Mouse (Mus musculus) embryo, embryonic 11 days (tissue): ENCODE measurements at regions not wholly inside any gene's neighbourhood (a gene's known extent, or its start where the extent isn't known, plus 50 kb on each side); places are given as distances from the start of the nearest gene placed in this dataset.

Experiments
- DNase-seq: peaks from one replicate; pipeline ENCODE4 v3.0.0-alpha.2; 2015

DNA sequence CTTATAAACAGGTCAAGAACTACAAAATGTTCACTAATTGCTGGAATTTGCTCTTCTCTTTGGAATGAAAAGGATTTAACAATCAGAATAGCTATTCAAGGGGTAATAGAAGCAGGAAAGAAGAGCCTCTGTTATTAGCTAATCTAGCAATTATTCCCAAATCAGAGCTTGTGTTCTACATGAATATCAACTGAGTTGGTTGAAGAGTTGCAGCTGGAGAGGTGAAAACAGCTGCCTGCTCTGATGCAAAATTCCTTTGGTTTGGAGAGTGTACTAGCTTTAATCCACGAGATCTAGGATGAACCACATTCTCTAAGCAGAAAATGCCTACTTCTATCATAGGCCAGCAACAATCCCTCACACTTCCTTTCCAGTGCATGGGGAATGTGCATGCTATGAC, 674.8 kb downstream of the Gsdmc2 start:
- no peak for DNase-seq

DNA sequence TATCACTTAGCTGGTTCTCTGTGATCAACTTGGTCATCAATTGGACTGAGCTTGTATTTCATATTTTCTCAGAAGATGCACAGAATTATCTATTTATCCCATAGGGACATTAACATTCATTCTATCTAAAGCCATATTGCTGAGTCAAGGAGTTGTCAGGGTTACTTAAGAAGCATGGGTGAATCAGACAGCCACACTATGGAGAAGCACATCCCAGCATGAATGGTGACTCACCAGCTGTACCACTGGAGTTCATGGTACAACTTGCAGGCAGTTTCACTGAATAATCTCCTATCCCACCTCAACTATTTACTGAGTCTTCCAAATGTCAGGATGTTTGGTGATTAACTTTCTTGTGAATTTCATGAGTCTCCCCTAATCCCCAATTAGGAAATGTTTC, 678.6 kb downstream of the Gsdmc2 start:
- DNase-seq = no peak

DNA sequence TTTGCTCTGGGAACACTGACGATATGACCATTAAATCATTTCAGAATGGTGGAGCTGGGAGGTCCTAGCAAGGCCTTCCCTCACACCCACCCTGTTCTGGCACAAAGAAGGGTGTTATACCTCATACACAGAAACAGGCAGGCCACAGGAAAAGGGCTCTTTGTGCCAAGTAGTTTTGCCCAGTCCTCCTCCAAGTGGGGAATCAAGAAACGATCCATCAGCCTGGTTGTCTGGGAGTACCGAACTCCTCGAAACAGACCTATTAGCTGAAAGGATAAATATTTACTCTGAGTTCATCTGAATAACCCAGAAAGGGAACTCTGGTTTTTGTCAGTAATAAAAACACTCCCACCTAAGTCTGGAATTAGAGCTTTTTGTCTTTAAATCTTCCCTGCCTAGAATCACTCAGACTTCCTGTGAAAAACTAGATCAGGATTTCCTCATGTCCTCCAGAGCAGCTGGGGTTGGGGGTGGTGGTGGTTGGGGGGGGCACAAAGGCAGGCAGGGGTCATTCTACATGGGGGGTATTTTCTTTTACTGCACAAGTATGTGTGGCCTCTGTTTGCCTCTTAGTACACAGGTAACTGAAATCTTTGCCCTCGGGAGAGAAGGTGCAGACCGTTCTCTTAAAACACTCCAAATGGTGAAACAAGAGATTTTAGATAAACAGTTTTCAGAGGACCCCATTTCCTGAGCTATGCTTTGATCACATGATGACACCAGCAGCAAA, 681.3 kb downstream of the Gsdmc2 start:
- peak; percentile 35 for DNase-seq

DNA sequence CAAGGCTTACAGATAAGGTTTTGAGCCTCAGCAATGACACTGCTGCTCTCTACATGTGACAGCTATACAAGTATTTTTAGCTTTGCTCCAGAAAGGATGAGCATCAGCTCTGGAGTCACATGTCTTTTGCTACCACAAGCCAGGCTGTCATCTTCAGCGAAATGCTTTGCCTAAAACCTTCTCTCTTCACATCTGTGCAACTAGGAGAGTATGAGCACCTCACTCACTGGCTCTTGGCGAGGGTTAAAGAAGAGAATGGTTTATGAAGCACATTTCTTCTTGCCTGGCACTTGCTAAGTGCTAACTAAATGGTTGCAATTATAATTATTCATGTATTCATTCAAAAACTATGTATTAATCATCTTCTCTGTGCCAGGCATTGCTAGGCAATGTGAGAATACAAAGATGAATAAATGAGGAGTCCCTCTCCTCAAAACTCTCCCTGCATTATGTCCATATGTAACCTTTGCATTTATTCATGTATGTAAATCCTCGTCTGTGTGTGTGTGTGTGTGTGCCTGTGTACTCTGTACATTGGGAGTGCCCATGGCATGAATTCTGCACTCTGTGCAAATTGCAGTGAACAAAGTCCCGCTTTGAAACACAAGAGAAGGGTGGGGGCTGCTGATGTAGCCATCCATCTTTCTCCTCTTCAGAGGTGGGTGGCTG, 682.0 kb downstream of the Gsdmc2 start:
- no peak for DNase-seq

DNA sequence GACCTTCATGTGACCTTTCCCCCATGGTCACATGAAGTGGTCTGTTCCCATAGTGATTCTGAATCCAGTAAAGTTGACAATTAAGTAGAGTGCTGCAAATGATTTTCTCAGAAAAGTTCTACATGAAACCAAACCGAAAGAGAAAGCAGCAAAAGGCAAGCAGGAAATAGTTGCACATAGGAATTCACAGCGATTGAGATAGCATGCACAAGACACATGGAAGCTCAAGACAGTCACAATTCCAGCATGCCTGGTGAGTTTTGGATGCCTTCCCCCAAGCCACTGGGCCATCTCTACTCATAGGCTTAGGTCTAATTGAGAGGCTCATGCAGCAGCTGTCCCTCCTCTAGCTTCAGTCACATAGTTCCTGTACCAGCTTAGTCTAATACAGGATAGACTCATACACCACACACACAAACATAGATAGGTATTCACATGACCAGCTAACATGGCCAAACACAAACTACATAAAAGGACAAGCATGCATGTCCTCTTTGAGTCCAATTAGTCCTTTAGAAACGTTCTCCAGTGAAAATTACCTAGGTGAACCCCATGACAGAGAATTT, 721.8 kb downstream of the Gsdmc2 start:
- no peak for DNase-seq

DNA sequence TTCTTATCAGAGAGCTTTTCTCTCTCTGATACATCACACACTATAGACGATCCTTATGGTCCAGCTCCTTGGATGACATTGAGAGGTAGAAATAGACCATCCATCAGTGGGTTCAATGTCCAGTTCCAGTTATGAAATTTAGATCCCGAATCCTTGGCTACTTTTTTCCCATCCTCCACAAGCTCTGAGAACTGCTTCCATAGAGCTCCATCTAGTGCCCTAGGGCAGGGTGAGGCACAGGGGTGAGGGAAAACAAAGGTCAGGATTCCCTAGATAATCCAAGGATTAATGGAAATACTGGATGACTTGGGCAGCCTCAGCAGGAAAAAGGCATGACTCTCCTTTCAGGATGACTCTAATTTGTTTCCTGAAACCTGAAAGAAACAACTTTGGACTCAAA, 732.1 kb downstream of the Gsdmc2 start:
- peak; percentile 19 for DNase-seq

DNA sequence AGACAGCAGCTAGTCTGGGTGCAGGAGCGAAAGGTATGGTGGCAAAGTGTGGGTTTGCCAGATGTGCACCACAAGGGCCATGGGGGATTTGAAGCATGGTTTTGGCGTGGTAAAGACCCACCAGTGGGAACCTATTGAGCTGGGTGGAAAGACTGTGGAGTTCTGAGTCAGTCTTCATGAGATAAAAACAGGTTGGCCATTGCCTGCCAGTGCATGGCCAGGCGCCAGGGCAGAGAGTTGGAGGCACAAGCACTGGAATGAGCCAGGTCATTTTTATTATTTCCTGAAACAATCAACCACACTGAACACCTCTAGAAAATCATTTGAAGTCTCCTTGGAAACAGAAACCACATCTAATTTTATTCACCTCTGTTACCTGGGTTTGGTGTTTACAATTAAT, 744.9 kb downstream of the Gsdmc2 start:
- DNase-seq = no peak

DNA sequence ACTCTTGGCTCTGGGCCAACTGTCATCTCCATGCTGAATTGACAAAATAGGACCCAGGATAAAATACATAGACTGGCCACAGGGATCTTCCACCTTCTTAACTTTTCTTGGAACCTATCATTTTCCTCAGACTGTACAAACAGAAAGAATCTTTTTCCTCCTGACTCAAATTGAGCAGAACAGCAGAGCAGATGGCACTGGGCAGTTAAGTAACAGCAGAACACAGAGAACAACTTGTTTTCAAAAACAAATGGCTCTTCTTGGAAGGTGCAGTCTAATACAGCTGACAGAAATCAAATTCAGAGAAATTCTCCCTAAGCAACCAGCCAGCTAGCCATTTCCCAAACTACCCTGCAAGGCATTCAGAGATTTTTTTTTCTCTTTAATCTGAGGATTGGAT, 763.0 kb downstream of the Gsdmc2 start:
- DNase-seq = no peak

DNA sequence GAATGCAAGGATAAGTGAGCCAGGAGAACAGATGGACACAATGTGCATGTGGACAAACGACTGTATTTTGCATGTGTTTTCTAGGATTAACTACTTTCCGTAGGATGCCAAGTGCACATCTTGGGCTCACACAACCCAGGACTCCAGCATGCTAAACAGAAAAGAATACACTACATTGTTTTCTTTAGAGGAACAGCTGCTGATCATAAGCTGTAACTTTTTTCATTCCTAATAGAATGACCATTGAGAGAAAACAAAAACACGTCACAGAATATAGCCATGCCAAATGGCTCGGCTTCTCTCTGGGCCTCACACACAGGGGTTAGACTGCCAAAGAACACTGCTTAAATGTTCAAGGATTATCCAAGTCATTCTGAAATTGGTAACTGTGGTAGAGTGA, 765.2 kb downstream of the Gsdmc2 start:
- DNase-seq = no peak

DNA sequence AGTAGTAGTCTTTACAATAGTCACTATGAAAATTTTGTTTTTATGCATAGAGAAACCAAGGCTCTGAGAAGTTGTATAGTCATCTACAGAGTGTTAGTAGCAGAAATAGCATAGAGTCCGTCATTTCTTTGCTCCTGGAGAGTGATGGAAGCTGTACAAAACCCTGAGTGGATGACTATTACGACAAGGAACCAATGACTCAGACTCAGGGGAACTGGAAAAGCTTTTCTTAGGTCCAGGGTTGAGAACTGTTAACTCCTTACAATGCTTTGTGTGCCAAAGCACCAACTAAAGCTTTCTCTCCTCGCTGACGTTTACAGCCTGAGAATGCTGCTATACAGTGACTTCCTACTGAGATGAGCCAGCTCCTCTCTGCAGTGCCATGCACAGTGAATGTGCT, 773.1 kb downstream of the Gsdmc2 start:
- no peak for DNase-seq

DNA sequence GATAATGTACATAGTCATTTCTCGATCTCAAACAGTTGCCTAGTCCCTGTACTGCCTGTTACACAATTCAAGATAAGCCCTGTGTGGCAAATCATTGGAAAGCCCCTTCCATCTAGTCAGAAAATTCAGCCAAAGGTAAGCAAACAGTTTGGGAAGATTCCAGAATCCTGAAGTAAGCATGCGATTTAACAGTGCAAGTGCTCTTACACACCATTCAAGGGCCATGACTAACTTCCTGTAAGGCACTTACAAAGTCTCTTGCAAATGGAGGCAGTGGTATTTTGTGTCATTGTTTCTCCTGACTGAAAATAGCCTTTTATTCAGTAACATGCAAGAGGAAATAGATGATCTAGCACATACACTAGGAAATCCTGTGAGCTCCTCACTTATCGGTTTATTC, 777.9 kb downstream of the Gsdmc2 start:
- DNase-seq = no peak

DNA sequence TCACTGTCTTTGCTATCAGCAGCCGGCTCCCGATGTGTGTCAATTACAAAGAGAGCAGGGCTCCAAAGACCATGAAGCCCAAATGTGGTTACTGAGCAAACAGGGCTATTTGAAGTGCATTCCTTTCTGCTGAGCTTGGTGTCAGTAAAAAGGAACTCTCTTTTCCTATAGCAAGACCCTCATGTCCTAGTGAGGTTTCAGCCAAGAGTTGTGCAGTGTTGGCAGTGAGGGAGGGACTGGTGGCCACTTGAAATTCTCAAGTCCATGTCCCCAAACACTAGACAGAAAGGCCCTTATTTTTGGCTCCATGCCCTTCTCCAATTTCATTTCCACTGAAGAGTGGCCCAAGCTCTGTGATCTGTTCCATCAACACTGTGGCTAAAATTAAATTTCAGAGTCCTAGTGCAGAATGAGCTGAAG, 778.9 kb downstream of the Gsdmc2 start:
- DNase-seq = no peak

DNA sequence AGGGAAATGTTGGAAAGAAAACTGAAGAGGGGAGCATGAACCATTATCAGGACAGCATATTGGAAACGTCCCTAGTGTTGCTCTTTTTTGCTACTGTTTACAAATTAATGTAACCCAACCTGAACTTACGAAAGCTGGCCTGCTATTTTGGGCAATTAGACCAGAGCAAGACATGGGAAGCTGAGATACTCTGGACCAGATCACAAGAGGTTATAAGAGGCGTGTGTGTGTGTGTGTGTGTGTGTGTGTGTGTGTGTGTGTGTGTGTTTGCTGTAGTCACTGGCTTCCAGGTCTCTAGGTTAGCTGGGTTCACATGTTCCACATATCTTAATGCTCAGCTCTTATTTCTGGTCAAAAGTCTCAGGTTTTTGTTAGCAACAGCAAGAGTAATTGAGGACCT, 783.1 kb downstream of the Gsdmc2 start:
- no peak for DNase-seq

DNA sequence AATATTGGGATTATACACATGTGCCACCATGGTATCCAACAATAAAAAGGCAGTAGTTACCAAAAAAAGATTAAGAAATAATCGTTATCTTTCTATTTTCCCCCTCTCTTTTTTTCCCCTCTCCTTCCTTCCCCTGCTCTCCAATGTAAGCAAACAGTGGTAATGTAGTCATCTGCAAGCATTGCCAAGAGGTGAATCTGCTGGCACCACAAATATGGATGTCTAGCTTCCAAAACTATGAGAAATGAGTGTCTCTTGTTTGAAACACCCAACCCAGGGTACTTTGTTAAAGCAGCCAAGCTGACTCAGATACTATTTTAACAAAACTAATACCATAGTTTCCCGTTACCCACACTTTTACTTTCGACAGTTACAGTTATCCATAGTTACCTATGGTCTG, 784.2 kb downstream of the Gsdmc2 start:
- no peak for DNase-seq

DNA sequence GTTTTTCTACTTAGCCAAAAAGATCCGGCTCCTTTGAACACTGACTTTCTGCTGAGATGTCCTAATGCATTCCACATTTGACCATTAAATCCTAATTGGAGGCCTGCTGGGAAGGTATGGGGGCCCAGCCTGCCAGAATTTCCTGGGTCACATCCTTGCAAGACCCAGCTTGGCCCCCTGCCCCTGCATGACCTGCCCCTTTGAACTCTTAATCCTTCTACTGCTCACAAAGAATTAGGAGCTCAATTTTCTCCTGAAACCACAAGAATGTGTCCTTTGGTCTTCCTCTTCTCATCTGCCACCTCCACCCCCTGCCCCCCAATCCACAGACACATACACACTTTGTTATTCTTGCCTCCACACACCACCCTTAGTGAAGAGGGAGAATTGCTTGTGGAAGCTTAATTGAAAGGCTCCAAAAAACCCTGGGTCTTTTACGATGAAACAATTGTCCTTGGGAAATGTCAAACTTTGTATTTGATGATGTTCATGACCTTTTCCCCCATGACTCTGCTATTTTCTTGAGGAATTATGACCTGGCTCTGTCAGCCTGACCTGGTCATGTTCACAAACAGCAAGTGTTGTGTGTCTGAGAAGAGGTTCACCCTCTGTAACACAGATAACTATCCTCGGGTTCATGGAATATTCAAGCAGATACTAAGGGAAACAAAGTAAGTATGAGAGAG, 792.3 kb downstream of the Gsdmc2 start:
- DNase-seq = peak; percentile 84

DNA sequence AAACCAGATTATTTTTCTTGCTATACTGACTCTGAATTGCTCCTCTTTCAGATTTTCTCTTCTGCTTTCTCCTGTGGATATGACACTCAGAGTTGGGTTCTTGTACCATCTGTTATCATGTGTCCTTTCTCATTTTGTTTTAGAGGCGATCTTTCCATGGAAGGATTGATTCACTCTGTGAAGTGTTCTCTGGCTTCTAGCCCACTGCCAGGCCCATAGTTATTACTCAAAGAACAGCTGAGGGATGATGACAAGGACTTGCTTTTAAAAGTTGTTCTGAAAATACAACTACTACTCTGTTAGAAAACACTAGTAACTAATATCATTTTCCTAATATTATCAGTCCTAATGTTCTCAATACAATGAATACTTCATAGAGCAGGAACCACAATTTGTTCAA, 794.9 kb downstream of the Gsdmc2 start:
- DNase-seq = no peak

DNA sequence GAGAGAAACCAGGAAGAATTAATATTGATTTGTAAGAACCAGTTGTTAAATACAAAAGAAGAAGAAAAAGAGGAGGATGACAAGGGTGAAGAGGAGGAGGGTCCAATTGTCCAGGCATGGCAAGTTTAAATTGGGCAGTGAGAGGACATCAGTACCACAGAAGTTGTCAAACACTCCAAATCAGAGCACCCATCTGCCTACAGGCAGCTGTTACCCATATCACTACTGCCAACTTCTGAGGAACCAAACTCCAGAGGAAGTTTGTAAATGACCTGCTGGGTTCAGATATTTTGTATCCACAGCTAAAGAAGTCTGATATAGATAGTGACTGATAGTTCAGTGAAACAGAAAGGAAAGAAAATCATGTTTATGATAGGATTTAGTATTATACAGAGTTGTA, 802.6 kb downstream of the Gsdmc2 start:
- no peak for DNase-seq

DNA sequence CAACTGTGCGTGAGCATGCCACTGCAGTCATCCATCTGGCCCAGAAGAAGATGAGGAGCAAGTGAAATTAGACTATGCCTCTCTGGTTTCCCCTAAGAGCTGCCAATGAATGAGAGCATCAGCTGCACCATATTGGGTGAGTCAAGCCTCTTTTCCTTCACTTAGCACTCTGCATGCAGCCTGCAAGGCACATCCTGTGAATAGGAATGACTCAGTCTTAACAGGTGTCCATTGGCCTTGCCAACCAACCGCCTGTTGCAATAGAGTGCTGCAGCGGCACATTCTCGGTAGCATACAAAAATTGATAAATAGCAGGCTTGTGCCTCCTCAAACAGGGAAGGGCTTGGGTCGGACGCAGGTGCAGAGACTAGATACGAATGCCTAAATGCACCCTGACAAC, 808.7 kb downstream of the Gsdmc2 start:
- DNase-seq = no peak

DNA sequence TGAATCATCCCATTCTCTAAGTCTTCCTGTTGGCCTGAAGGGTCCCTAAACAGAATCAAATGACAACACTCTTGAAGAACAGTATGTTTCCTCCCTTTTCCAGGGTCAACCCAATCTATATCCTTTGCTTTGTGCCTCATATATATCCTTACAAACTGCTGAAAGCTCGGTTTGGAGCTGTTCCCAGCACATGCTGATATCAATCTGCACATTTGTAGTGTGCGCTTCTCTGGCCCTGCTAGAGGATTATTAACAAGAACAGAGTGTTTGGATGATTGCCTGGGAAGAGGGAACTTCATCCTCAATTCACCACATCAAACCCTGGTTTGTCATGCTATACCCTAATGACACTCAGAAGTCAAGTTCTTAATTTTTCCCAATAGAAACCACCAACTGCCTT, 824.2 kb downstream of the Gsdmc2 start:
- DNase-seq = no peak

DNA sequence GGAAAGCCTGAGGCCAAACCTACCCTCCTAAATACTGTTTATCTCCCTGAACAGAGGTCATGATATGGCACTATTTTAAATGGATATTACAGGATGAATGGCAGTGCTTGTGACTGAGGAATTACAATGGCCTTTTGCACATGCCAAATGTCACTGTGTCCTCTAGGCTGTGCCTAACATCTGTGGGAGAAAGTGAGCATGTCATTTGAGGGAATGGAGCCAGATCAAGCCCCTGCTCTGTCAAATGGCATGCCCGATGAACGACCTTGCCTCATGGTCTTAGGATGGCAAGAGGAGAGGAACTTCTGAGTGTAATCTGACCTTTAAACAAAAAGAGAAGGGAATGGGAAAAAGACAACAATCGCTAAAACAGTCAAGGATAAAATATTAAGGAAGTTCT, 827.0 kb downstream of the Gsdmc2 start:
- DNase-seq = no peak

DNA sequence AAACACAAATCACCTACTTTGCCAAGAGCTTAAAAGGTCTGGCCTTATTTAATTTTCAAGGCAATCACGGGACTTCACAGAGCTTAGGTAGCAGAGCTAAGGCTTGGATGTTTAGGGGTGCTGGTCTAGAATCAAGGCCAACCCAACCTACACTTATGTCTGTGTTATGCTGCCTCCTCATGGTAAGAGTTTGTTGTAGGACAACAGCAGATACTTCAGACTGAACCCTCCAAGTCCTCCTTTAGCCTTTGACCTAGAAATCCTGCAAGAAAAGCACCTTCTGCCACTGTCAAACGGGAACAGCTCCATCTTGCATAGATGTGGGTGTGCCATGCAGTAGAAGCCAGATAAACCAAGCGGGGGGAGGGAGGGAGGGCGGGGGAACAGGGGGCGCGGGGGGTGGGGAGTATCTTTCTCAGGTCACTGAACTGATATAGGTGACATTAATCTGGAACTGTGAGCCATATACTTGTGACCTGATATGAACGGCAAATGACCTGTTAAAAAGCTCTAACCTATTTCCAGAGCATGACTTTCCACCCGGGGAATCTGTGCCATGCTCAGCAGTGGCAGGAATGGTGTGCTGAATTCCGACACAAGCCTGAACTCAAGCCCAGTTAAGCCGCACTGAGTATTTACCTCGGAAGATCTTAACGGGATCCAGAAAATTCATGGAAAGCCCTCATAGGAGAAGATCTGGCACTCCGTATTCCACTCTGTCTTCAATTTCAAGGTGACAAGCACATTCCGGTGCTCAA, 838.3 kb downstream of the Gsdmc2 start:
- DNase-seq = no peak

DNA sequence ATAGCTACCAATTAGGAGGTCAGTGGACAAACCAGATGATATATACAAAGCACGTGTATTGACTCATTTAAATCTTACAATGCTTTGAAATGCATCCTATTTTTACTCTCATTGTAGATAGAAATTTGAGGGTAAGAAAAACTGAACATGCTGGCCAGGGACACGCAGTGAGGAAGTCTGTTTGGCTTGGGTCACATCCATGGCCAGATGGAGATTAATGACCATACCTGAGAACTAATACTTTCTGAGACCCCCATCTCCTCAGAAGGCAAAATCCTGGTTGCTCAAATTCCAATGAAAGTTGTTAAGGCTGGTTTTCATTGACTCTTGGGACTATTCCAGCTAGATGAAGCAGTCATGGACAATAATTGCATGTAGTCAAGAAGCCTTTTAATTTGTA, 850.3 kb downstream of the Gsdmc2 start:
- DNase-seq = no peak

DNA sequence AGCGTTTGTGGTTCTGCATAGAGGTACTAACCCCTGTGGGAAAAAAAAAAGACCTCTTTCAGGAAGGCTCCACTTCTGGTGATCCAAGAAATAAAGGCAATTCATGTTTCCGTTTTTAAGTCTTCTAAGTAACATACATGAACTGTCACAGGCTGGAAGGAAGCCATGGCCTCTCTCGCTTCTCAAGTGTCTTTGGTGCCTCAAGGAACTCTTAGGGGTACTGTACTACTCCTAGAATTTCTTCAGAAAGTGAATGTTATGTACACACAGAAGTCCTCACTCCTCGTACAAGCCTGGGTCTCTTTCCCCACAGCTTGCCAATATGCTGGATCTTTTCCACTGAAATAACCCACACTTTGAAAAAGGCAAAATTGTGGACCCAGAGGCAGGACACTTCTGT, 858.1 kb downstream of the Gsdmc2 start:
- no peak for DNase-seq
